Mouse (Mus musculus): ENCODE results near the gene Plxdc1. TPM values are rescaled to one million over a fixed set of nuclear protein-coding genes. Genes with fewer than 3 reads are reported as not detected.

Plxdc1 gene
- polyA plus RNA-seq, 1 experiment from 2014 or later = 0.53 TPM

- WGBS = 57% methylated on average over 4 of the region's 4 CpGs
- TF ChIP-seq CTCF (IDR thresholded peaks at IDR 0.05; ENCODE audit: low read depth) = no peak
- peaks cover 12% of the 10 kb centered on the region for H3K4me1 ChIP-seq (ENCODE audit: insufficient read depth)
- H3K27me3 ChIP-seq (ENCODE audit: insufficient read depth, low read length) = no peaks in the 10 kb centered on the region
- H3K9ac ChIP-seq = no peak overlapping the region; the same call in 1 of the 2 replicates
- H3K9me3 ChIP-seq (ENCODE audit: low read depth, low read length) = no peaks in the 10 kb centered on the region
- no peak overlapping the region for H3K4me3 ChIP-seq (ENCODE audit: low read depth, low read length)
- no peak overlapping the region for H3K27ac ChIP-seq (ENCODE audit: low read depth)
- no peak overlapping the region for H3K4me2 ChIP-seq
- no peak for DNase-seq
- ATAC-seq (ENCODE audit: insufficient read depth) = no peak
- peaks cover 32% of the 10 kb centered on the region for H3K36me3 ChIP-seq (ENCODE audit: insufficient read depth)
These were observed 30.6 kb upstream of the Plxdc1 start for GRCm38 (mm10) chr11:98016824-98017223.

- Histone ChIP-seq H3K4me1 (ENCODE audit: insufficient read depth) (peaks cover 6% of the 10 kb centered on the region), H3K36me3 (ENCODE audit: insufficient read depth) (peaks cover 32% of the 10 kb centered on the region), H3K4me3 (ENCODE audit: low read depth, low read length) (no peak overlapping the region), H3K9ac (no peak overlapping the region), H3K27ac (ENCODE audit: low read depth) (no peak overlapping the region), H3K4me2 (no peak overlapping the region), H3K27me3 (ENCODE audit: insufficient read depth, low read length) (no peaks in the 10 kb centered on the region), H3K9me3 (ENCODE audit: low read depth, low read length) (no peaks in the 10 kb centered on the region)
- WGBS = 84% methylated on average over 5 of the region's 5 CpGs
- no peak for TF ChIP-seq CTCF (IDR thresholded peaks at IDR 0.05; ENCODE audit: low read depth)
- DNase-seq (no peak), ATAC-seq (ENCODE audit: insufficient read depth) (no peak)
These were observed 29.9 kb upstream of the Plxdc1 start for GRCm38 (mm10) chr11:98016177-98016576.

DNA sequence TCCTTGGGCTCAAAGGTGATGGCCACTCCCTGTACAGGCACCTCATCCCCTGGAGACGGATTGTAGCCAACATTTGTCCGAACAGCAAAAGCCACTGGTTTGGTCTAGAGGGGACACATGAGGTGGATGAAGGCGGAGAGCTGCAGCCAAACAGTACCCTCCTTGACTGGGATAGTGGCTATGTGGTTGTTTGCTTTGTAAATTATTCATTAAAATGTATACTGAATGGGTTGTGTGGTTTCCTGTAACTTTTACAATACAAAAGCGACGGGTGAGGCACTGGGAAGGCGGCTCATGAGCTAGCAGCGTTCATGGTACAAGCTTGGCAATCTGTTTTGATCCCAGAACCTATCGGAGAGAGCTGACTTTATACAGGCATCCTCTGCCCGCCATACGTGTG, 26.6 kb upstream of the Plxdc1 start:
- H3K4me2 ChIP-seq = no peak overlapping the region
- H3K9ac ChIP-seq = no peak overlapping the region
- H3K36me3 ChIP-seq (ENCODE audit: insufficient read depth) = peaks cover 39% of the 10 kb centered on the region
- no peaks in the 10 kb centered on the region for H3K4me1 ChIP-seq (ENCODE audit: insufficient read depth)
- no peak overlapping the region for H3K27ac ChIP-seq (ENCODE audit: low read depth)
- no peak for DNase-seq
- H3K27me3 ChIP-seq (ENCODE audit: insufficient read depth, low read length) = no peaks in the 10 kb centered on the region
- H3K4me3 ChIP-seq (ENCODE audit: low read depth, low read length) = no peak overlapping the region
- TF ChIP-seq CTCF (IDR thresholded peaks at IDR 0.05; ENCODE audit: low read depth) = no peak
- no peak for ATAC-seq (ENCODE audit: insufficient read depth)
- 75% methylated on average over 10 of the region's 10 CpGs for WGBS
- H3K9me3 ChIP-seq (ENCODE audit: low read depth, low read length) = no peaks in the 10 kb centered on the region

DNA sequence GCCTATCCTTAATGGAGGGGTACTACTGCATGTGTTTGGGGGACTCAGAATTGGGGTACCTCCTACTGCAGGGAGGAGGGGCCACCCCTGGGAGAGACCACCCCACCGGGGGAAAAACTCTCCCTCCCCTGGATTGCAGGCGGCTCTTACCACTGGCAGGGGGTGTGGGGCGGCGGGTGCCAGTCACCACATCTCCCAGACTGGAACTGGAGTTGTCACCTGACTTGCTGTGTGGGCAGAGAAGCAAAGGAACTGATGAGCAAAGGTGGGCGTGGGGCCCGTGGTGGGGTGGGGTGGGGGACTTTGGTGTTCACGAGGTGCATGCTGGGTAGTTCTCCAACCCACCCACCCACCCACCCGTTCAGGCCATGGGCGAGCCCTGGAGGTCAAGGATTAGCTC, 25.5 kb upstream of the Plxdc1 start:
- Histone ChIP-seq H3K36me3 (ENCODE audit: insufficient read depth) (peaks cover 39% of the 10 kb centered on the region), H3K4me1 (ENCODE audit: insufficient read depth) (no peaks in the 10 kb centered on the region), H3K27ac (ENCODE audit: low read depth) (no peak overlapping the region), H3K4me3 (ENCODE audit: low read depth, low read length) (no peak overlapping the region), H3K9me3 (ENCODE audit: low read depth, low read length) (no peaks in the 10 kb centered on the region), H3K27me3 (ENCODE audit: insufficient read depth, low read length) (no peaks in the 10 kb centered on the region), H3K9ac (no peak overlapping the region), H3K4me2 (no peak overlapping the region)
- 54% methylated on average over 9 of the region's 9 CpGs for WGBS
- no peak for DNase-seq
- no peak for TF ChIP-seq CTCF (IDR thresholded peaks at IDR 0.05; ENCODE audit: low read depth)
- ATAC-seq (ENCODE audit: insufficient read depth) = no peak

- ATAC-seq (ENCODE audit: insufficient read depth) (no peak), DNase-seq (no peak)
- Histone ChIP-seq H3K4me1 (ENCODE audit: insufficient read depth) (no peaks in the 10 kb centered on the region), H3K4me2 (no peak overlapping the region), H3K4me3 (ENCODE audit: low read depth, low read length) (no peak overlapping the region), H3K9me3 (ENCODE audit: low read depth, low read length) (no peaks in the 10 kb centered on the region), H3K27me3 (ENCODE audit: insufficient read depth, low read length) (no peaks in the 10 kb centered on the region), H3K27ac (ENCODE audit: low read depth) (no peak overlapping the region), H3K36me3 (ENCODE audit: insufficient read depth) (peaks cover 31% of the 10 kb centered on the region), H3K9ac (no peak overlapping the region)
- TF ChIP-seq CTCF (IDR thresholded peaks at IDR 0.05; ENCODE audit: low read depth) = no peak
- WGBS = 71% methylated on average over 11 of the region's 11 CpGs
These were observed 21.8 kb upstream of the Plxdc1 start for GRCm38 (mm10) chr11:98008087-98008486.

- no peak for DNase-seq
- Histone ChIP-seq H3K4me3 (ENCODE audit: low read depth, low read length) (no peak overlapping the region), H3K9me3 (ENCODE audit: low read depth, low read length) (no peaks in the 10 kb centered on the region), H3K4me2 (no peak overlapping the region), H3K27ac (ENCODE audit: low read depth) (no peak overlapping the region), H3K36me3 (ENCODE audit: insufficient read depth) (peaks cover 22% of the 10 kb centered on the region), H3K27me3 (ENCODE audit: insufficient read depth, low read length) (peaks cover 15% of the 10 kb centered on the region; the same call in 1 of the 2 replicates), H3K4me1 (ENCODE audit: insufficient read depth) (no peaks in the 10 kb centered on the region), H3K9ac (no peak overlapping the region)
- TF ChIP-seq CTCF (IDR thresholded peaks at IDR 0.05; ENCODE audit: low read depth) = no peak
- no peak for ATAC-seq (ENCODE audit: insufficient read depth)
- 77% methylated on average over 10 of the region's 10 CpGs for WGBS
These were observed 19.4 kb upstream of the Plxdc1 start for GRCm38 (mm10) chr11:98005686-98006085.

DNA sequence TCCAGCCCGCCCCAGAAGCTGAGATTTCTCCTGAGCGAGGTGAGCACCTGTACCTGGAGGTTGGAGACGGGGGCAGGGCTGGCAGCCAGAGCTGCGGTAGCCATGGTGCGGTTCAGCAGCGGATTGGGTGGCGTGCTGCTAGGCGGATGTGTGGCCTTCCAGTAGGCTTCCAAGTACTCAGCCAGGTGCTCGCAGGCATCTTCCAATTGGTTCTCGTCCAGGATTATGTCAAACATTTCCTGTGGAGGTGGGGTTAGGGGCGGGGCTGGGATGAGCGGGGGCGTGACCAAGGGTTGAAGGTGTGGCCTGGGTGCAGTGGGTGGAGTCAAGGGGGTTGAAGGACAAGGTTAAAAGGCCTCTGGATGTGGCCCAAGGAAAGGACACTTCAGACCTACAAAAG, 18.8 kb upstream of the Plxdc1 start:
- DNase-seq (no peak), ATAC-seq (ENCODE audit: insufficient read depth) (no peak)
- 44% methylated on average over 13 of the region's 13 CpGs for WGBS
- no peak overlapping the region for H3K4me2 ChIP-seq
- TF ChIP-seq CTCF (IDR thresholded peaks at IDR 0.05; ENCODE audit: low read depth) = no peak
- H3K9ac ChIP-seq = no peak overlapping the region
- peaks cover 22% of the 10 kb centered on the region for H3K36me3 ChIP-seq (ENCODE audit: insufficient read depth)
- H3K4me1 ChIP-seq (ENCODE audit: insufficient read depth) = no peaks in the 10 kb centered on the region
- H3K27ac ChIP-seq (ENCODE audit: low read depth) = no peak overlapping the region
- H3K4me3 ChIP-seq (ENCODE audit: low read depth, low read length) = no peak overlapping the region
- H3K9me3 ChIP-seq (ENCODE audit: low read depth, low read length) = no peaks in the 10 kb centered on the region
- peaks cover 16% of the 10 kb centered on the region; the same call in 1 of the 2 replicates for H3K27me3 ChIP-seq (ENCODE audit: insufficient read depth, low read length)

DNA sequence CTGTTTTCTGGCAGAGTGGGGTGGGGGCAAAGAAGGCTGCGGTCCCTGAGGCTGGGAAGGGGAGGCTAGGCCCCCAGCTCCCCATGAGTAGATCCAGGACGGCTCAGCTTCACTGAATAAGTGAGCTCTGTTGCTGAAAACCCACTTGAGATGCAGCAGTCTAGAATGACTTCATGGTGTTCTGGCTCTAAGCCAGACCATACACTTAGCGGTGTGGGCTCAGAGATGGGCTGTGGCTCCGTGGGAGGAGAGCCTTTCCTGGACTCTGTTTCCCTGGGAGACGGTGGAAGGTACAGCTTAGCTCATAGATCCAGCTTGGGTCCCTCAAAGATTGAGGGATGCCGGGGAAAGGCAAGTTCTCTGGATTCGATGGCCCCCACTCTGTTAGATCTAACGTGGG, 17.9 kb upstream of the Plxdc1 start:
- H3K27ac ChIP-seq (ENCODE audit: low read depth) = no peak overlapping the region
- H3K9me3 ChIP-seq (ENCODE audit: low read depth, low read length) = no peaks in the 10 kb centered on the region
- no peaks in the 10 kb centered on the region for H3K4me1 ChIP-seq (ENCODE audit: insufficient read depth)
- H3K4me2 ChIP-seq = no peak overlapping the region
- ATAC-seq (ENCODE audit: insufficient read depth) (no peak), DNase-seq (peak; percentile 65)
- TF ChIP-seq CTCF (IDR thresholded peaks at IDR 0.05; ENCODE audit: low read depth) = no peak
- H3K9ac ChIP-seq = no peak overlapping the region
- WGBS = 55% methylated on average over 8 of the region's 8 CpGs
- peaks cover 16% of the 10 kb centered on the region; the same call in 1 of the 2 replicates for H3K27me3 ChIP-seq (ENCODE audit: insufficient read depth, low read length)
- no peak overlapping the region for H3K4me3 ChIP-seq (ENCODE audit: low read depth, low read length)
- H3K36me3 ChIP-seq (ENCODE audit: insufficient read depth) = peaks cover 18% of the 10 kb centered on the region
